Mouse (Mus musculus) kidney, postnatal 0 days (tissue): ENCODE results near the gene Rcor1. TPM values are rescaled to one million over a fixed set of nuclear protein-coding genes. Genes with fewer than 3 reads are reported as not detected.

Experiments used
- ATAC-seq: fragments of 200-750 bp; cut with Nextera tagmentation; replicated peaks from 2 replicates; pipeline ENCODE4 v1.8.0; 2017; ENCODE audit warnings: low read depth, moderate number of reproducible peaks, moderate TSS enrichment, moderate library complexity; ENCODE audit not compliant: low FRiP score
- DNase-seq: peaks from one replicate; pipeline ENCODE4 v3.0.0-alpha.2; 2016; ENCODE audit warnings: low spot score
- H3K27ac ChIP-seq: fragments of 300-500 bp; sonication (generic); 2 replicates; pipeline ENCODE4 v1.5.1; 2014; ENCODE audit warnings: mild to moderate bottlenecking
- H3K27me3 ChIP-seq: fragments of 300-500 bp; sonication (generic); 2 replicates; pipeline ENCODE4 v1.6.1; 2014; ENCODE audit warnings: low read length, mixed read lengths; ENCODE audit not compliant: insufficient read depth
- H3K36me3 ChIP-seq: fragments of 300-500 bp; sonication (generic); 2 replicates; pipeline ENCODE4 v1.6.1; 2014; ENCODE audit warnings: low read length, mixed read lengths; ENCODE audit not compliant: insufficient read depth
- H3K4me1 ChIP-seq: fragments of 300-500 bp; sonication (generic); replicated peaks from 2 replicates; pipeline ENCODE4 v1.6.1; 2014; ENCODE audit warnings: antibody characterized with exemption, low read length, mixed read lengths; ENCODE audit not compliant: insufficient read depth
- H3K4me2 ChIP-seq: fragments of 300-500 bp; sonication (generic); 2 replicates; pipeline ENCODE4 v1.6.1; 2014; ENCODE audit warnings: mild to moderate bottlenecking, low read length, moderate library complexity, mixed read lengths
- H3K4me3 ChIP-seq: fragments of 300-500 bp; sonication (generic); replicated peaks from 2 replicates; pipeline ENCODE4 v1.5.1; 2014; ENCODE audit warnings: low read depth, low read length
- H3K9ac ChIP-seq: fragments of 300-500 bp; sonication (generic); 2 replicates; pipeline ENCODE4 v1.6.1; 2014; ENCODE audit warnings: low read depth, low read length
- H3K9me3 ChIP-seq: fragments of 300-500 bp; sonication (generic); replicated peaks from 2 replicates; pipeline ENCODE4 v1.6.1; 2016; ENCODE audit warnings: low read length, inconsistent platforms, mixed read lengths
- CTCF ChIP-seq: IDR thresholded peaks from 2 replicates; pipeline ENCODE4 v1.5.1; 2016; ENCODE audit warnings: antibody characterized with exemption, low read depth, mild to moderate bottlenecking, moderate library complexity
- WGBS: fragments of 180-500 bp; shearing (Covaris S2); extraction: QIAGEN DNeasy Blood & Tissue Kit; methylation state at CpG from one replicate; pipeline ENCODE4 v1.1.7; 2014; 5-methylcytosine and 5-hydroxymethylcytosine counted together
- polyA plus RNA-seq: library from polyadenylated mRNA; unstranded; fragments of >200 nt; fragmentation: Nextera tagmentation; extraction: Ambion mirVana; gene quantifications from 2 replicates; pipeline ENCODE4 v1.2.1, GENCODE M21; 2015

Rcor1 gene
- polyA plus RNA-seq, 1 experiment from 2014 or later: 10.1 TPM

- no peaks in the 10 kb centered on the region for H3K27me3 ChIP-seq
- DNase-seq (no peak), ATAC-seq (no peak)
- no peaks in the 10 kb centered on the region for H3K36me3 ChIP-seq
- H3K4me2 ChIP-seq: no peak overlapping the region
- WGBS: 94% methylated on average over 10 of the region's 10 CpGs
- no peaks in the 10 kb centered on the region for H3K9me3 ChIP-seq
- no peak for TF ChIP-seq CTCF
- H3K4me1 ChIP-seq: peaks cover 14% of the 10 kb centered on the region
- H3K9ac ChIP-seq: no peak overlapping the region
- H3K4me3 ChIP-seq: no peak overlapping the region
- no peak overlapping the region for H3K27ac ChIP-seq
These were observed 121.7 kb downstream of the Rcor1 start for GRCm38 (mm10) chr12:111160871-111161270.

GRCm38 (mm10) chr12:111161943-111162311, 122.8 kb downstream of the Rcor1 start:
- no peak for DNase-seq
- 31% methylated on average over 7 of the region's 7 CpGs for WGBS
- Histone ChIP-seq H3K9ac (no peak overlapping the region), H3K27ac (no peak overlapping the region), H3K4me2 (peak overlapping the region; percentile 53), H3K4me3 (no peak overlapping the region), H3K27me3 (no peaks in the 10 kb centered on the region), H3K36me3 (no peaks in the 10 kb centered on the region), H3K9me3 (no peaks in the 10 kb centered on the region), H3K4me1 (peaks cover 14% of the 10 kb centered on the region)
- no peak for ATAC-seq
- TF ChIP-seq CTCF: no peak

- Histone ChIP-seq H3K27me3 (no peaks in the 10 kb centered on the region), H3K27ac (no peak overlapping the region), H3K4me1 (peaks cover 14% of the 10 kb centered on the region), H3K36me3 (no peaks in the 10 kb centered on the region), H3K4me2 (peak overlapping the region; percentile 53), H3K4me3 (no peak overlapping the region), H3K9me3 (no peaks in the 10 kb centered on the region), H3K9ac (peak overlapping the region; percentile 43)
- WGBS: 11% methylated on average over 16 of the region's 16 CpGs
- peak; percentile 18; the same call in 1 of the 2 replicates for ATAC-seq
- peak; percentile 31; the same call in 1 of the 2 replicates for TF ChIP-seq CTCF
- peak; percentile 85 for DNase-seq
These were observed 123.3 kb downstream of the Rcor1 start for GRCm38 (mm10) chr12:111162312-111163061.

- DNase-seq (peak; percentile 97), ATAC-seq (peak; percentile 86)
- Histone ChIP-seq H3K27ac (peak overlapping the region; percentile 68), H3K4me1 (peaks cover 14% of the 10 kb centered on the region), H3K9ac (peak overlapping the region; percentile 40; the same call in 1 of the 2 replicates), H3K27me3 (no peaks in the 10 kb centered on the region), H3K4me2 (peak overlapping the region; percentile 58), H3K36me3 (no peaks in the 10 kb centered on the region), H3K9me3 (no peaks in the 10 kb centered on the region), H3K4me3 (peak overlapping the region; percentile 23)
- WGBS: 5% methylated on average over 13 of the region's 13 CpGs
- no peak for TF ChIP-seq CTCF
These were observed 125.2 kb downstream of the Rcor1 start for GRCm38 (mm10) chr12:111164310-111164751.

GRCm38 (mm10) chr12:111165146-111165812, 126.1 kb downstream of the Rcor1 start:
- Histone ChIP-seq H3K4me2 (peak overlapping the region; percentile 58), H3K36me3 (no peaks in the 10 kb centered on the region), H3K27ac (peak overlapping the region; percentile 85), H3K4me3 (no peak overlapping the region; the same call in 1 of the 2 replicates), H3K9ac (no peak overlapping the region; the same call in 1 of the 2 replicates), H3K9me3 (no peaks in the 10 kb centered on the region), H3K27me3 (no peaks in the 10 kb centered on the region), H3K4me1 (peaks cover 14% of the 10 kb centered on the region)
- WGBS: 69% methylated on average over 10 of the region's 10 CpGs
- ATAC-seq: no peak; the same call in 1 of the 2 replicates
- TF ChIP-seq CTCF: peak; percentile 67
- peak; percentile 62 for DNase-seq

Other genes starting within 250 kb of the Rcor1 start
- 8.9 and 9.6 TPM in 2 replicates for gene Mok, start 198.4 kb upstream of the Rcor1 start, polyA plus RNA-seq
- 2.2 and 2.3 TPM in 2 replicates for gene Zfp839, start 189.1 kb upstream of the Rcor1 start, polyA plus RNA-seq
- gene Cinp, start 150.2 kb upstream of the Rcor1 start, polyA plus RNA-seq: 59.0 and 59.2 TPM in 2 replicates
- 1.8 and 2.0 TPM in 2 replicates for gene Tecpr2, start 150.1 kb upstream of the Rcor1 start, polyA plus RNA-seq
- gene Ankrd9, start 60.3 kb upstream of the Rcor1 start, polyA plus RNA-seq: 19.5 and 19.9 TPM in 2 replicates
- 6.4 and 7.3 TPM in 2 replicates for gene Traf3, start 127.0 kb downstream of the Rcor1 start, polyA plus RNA-seq
- not detected in 2 replicates for gene 4930595D18Rik, start 145.1 kb downstream of the Rcor1 start, polyA plus RNA-seq
- 123 and 145 TPM in 2 replicates for gene Amn, start 231.7 kb downstream of the Rcor1 start, polyA plus RNA-seq